Mouse (Mus musculus) A20 (cell line): Measurements from ENCODE around the gene Sgpp1.
A peak's percentile ranks its signal among the peaks of the same experiment; 100 is the strongest.

ENCODE experiments used
- DNase-seq: peaks from one replicate; pipeline ENCODE4 v3.0.0-alpha.2; 2011; ENCODE audit warnings: low read depth, low spot score

The Sgpp1 gene

GRCm38 (mm10) chr12:75735246-75736200 lies at the start of gene Sgpp1:
Gene Sgpp1, minus strand, starts transcription at chr12:75735729.
- DNase-seq: peak; percentile 90

- no peak for DNase-seq
These were observed 48.8 kb upstream of the Sgpp1 start for GRCm38 (mm10) chr12:75784271-75784751.

- no peak for DNase-seq
These were observed 46.5 kb upstream of the Sgpp1 start for GRCm38 (mm10) chr12:75781995-75782394.

GRCm38 (mm10) chr12:75781445-75781844 lies 45.9 kb upstream of the Sgpp1 start:
- no peak for DNase-seq

- peak; percentile 64 for DNase-seq
These were observed 37.0 kb upstream of the Sgpp1 start for GRCm38 (mm10) chr12:75772424-75773034.

- no peak for DNase-seq
These were observed 35.9 kb upstream of the Sgpp1 start for GRCm38 (mm10) chr12:75771410-75771809.

GRCm38 (mm10) chr12:75766885-75767317 lies 31.4 kb upstream of the Sgpp1 start:
- no peak for DNase-seq

- DNase-seq: no peak
These were observed 30.9 kb upstream of the Sgpp1 start for GRCm38 (mm10) chr12:75766395-75766794.

- DNase-seq: no peak
These were observed 30.2 kb upstream of the Sgpp1 start for GRCm38 (mm10) chr12:75765751-75766150.

- no peak for DNase-seq
These were observed 20.9 kb upstream of the Sgpp1 start for GRCm38 (mm10) chr12:75756387-75756786.

GRCm38 (mm10) chr12:75753730-75754129 lies 18.2 kb upstream of the Sgpp1 start:
- DNase-seq: no peak

- DNase-seq: no peak
These were observed 16.5 kb upstream of the Sgpp1 start for GRCm38 (mm10) chr12:75752077-75752476.

- DNase-seq: no peak
These were observed 13.0 kb upstream of the Sgpp1 start for GRCm38 (mm10) chr12:75748574-75748973.

- DNase-seq: no peak
These were observed 10.3 kb upstream of the Sgpp1 start for GRCm38 (mm10) chr12:75745697-75746290.

GRCm38 (mm10) chr12:75742101-75742500 lies 6.6 kb upstream of the Sgpp1 start:
- no peak for DNase-seq

GRCm38 (mm10) chr12:75741273-75741672 lies 5.7 kb upstream of the Sgpp1 start:
- no peak for DNase-seq

- no peak for DNase-seq
These were observed 4.9 kb upstream of the Sgpp1 start for GRCm38 (mm10) chr12:75740451-75740850.

- DNase-seq: no peak
These were observed 4.1 kb upstream of the Sgpp1 start for GRCm38 (mm10) chr12:75739611-75740010.

GRCm38 (mm10) chr12:75736296-75736695 lies 767 bp upstream of the Sgpp1 start:
- DNase-seq: no peak

GRCm38 (mm10) chr12:75734891-75735245 lies 661 bp downstream of the Sgpp1 start:
- peak; percentile 76 for DNase-seq

- DNase-seq: peak; percentile 79
These were observed 1.4 kb downstream of the Sgpp1 start for GRCm38 (mm10) chr12:75734167-75734566.

- DNase-seq: peak; percentile 80
These were observed 2.0 kb downstream of the Sgpp1 start for GRCm38 (mm10) chr12:75733331-75734070.
